Mouse (Mus musculus) liver, embryonic 11.5 days (tissue): ENCODE results near the gene Prpsap1. TPM values are rescaled to one million over a fixed set of nuclear protein-coding genes. Genes with fewer than 3 reads are reported as not detected.

Experiments used
- ATAC-seq: fragments of 200-750 bp; cut with Nextera tagmentation; replicated peaks from 2 replicates; pipeline ENCODE4 v1.8.0; 2017; ENCODE audit warnings: moderate number of reproducible peaks, mild to moderate bottlenecking, moderate TSS enrichment, moderate library complexity; ENCODE audit not compliant: low FRiP score
- DNase-seq: peaks from one replicate; pipeline ENCODE4 v3.0.0-alpha.2; 2017; ENCODE audit warnings: low spot score
- H3K27ac ChIP-seq: fragments of 300-500 bp; sonication (generic); 2 replicates; pipeline ENCODE4 v1.5.1; 2014; ENCODE audit warnings: mild to moderate bottlenecking, low read depth, low read length, control low read depth
- H3K27me3 ChIP-seq: fragments of 300-500 bp; sonication (generic); replicated peaks from 2 replicates; pipeline ENCODE4 v1.6.1; 2014; ENCODE audit warnings: low read length, mixed read lengths; ENCODE audit not compliant: control insufficient read depth, insufficient read depth
- H3K36me3 ChIP-seq: fragments of 300-500 bp; sonication (generic); 2 replicates; pipeline ENCODE4 v1.6.1; 2014; ENCODE audit warnings: mild to moderate bottlenecking, low read length, moderate library complexity, mixed read lengths; ENCODE audit not compliant: control insufficient read depth, insufficient read depth
- H3K4me1 ChIP-seq: fragments of 300-500 bp; sonication (generic); replicated peaks from 2 replicates; pipeline ENCODE4 v1.6.1; 2014; ENCODE audit warnings: low read length, mixed read lengths; ENCODE audit not compliant: control insufficient read depth, insufficient read depth
- H3K4me2 ChIP-seq: fragments of 300-500 bp; sonication (generic); 2 replicates; pipeline ENCODE4 v1.6.1; 2014; ENCODE audit warnings: mild to moderate bottlenecking, control low read depth, moderate library complexity
- H3K4me3 ChIP-seq: fragments of 300-500 bp; sonication (generic); 2 replicates; pipeline ENCODE4 v1.5.1; 2014; ENCODE audit warnings: low read depth, low read length, control low read depth
- H3K9ac ChIP-seq: fragments of 300-500 bp; sonication (generic); 2 replicates; pipeline ENCODE4 v1.6.1; 2014; ENCODE audit warnings: low read depth, low read length, control low read depth
- H3K9me3 ChIP-seq: fragments of 300-500 bp; sonication (generic); 2 replicates; pipeline ENCODE4 v1.6.1; 2016; ENCODE audit warnings: low read length, inconsistent platforms, mixed read lengths; ENCODE audit not compliant: control insufficient read depth
- WGBS: fragments of 180-500 bp; shearing (Covaris S2); extraction: QIAGEN DNeasy Blood & Tissue Kit; methylation state at CpG from one replicate; pipeline ENCODE4 v1.1.7; 2014; 5-methylcytosine and 5-hydroxymethylcytosine counted together
- polyA plus RNA-seq: library from polyadenylated mRNA; unstranded; fragments of >200 nt; fragmentation: Nextera tagmentation; extraction: Ambion mirVana; gene quantifications from 2 replicates; pipeline ENCODE4 v1.2.1, GENCODE M21; 2014

Gene Prpsap1
- polyA plus RNA-seq, 1 experiment from 2014 or later, result 133 TPM

DNA sequence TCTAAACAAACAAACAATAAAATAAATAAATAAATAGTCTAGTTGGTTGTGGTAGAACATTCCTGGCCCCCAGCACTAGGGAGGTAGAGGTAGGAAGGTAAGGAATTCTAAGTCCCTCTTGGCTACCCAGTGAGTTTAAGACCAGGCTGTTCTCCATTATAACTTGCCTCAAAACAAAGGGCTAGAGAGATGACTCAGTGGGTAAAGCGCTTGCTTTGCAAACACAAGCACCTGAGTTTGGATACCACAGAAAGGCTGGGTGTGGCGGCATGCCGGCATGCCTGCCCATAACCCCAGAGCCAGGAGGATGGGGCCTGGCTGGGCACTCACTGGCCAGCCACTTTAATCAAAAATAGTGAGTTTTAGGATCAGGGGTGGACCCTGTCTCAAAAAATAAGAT is 28.0 kb upstream of the Prpsap1 start:
- H3K9me3 ChIP-seq, result no peaks in the 10 kb centered on the region
- H3K4me2 ChIP-seq, result no peak overlapping the region
- no peak overlapping the region for H3K27ac ChIP-seq
- no peak for DNase-seq
- 0 out of 2 replicates have a peak, but pooled peaks cover 3% of the 10 kb centered on the region for H3K4me1 ChIP-seq
- ATAC-seq, result no peak
- no peaks in the 10 kb centered on the region for H3K36me3 ChIP-seq
- H3K27me3 ChIP-seq, result no peaks in the 10 kb centered on the region; the same call in none of the 2 replicates
- no peak overlapping the region for H3K9ac ChIP-seq
- 76% methylated on average over 3 of the region's 3 CpGs for WGBS
- H3K4me3 ChIP-seq, result no peak overlapping the region

DNA sequence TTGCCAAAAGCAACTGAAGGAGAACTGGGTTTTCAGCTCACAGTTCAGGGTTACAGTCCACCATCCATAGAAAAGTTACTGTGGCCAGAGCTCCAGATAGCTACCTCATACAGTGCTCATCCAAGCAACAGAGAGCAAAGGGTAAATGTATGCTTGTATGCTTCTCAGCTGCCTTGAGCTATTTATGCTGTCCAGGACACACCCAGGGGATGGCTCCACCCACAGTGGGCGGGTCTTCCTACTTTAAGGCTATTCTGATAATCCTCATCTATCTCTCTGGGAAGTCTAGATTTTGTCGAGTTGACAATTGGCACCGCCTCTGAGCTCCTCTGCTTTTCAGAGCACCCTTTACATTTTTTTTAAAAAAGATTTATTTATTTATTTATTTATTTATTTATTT is 27.1 kb upstream of the Prpsap1 start:
- H3K9me3 ChIP-seq, result no peaks in the 10 kb centered on the region
- no peak overlapping the region for H3K4me3 ChIP-seq
- 40% methylated on average over 3 of the region's 3 CpGs for WGBS
- H3K27ac ChIP-seq, result no peak overlapping the region
- peak; percentile 68; the same call in 1 of the 2 replicates for ATAC-seq
- H3K36me3 ChIP-seq, result no peaks in the 10 kb centered on the region
- H3K9ac ChIP-seq, result no peak overlapping the region
- H3K27me3 ChIP-seq, result no peaks in the 10 kb centered on the region; the same call in 1 of the 2 replicates
- 0 out of 2 replicates have a peak, but pooled peaks cover 3% of the 10 kb centered on the region for H3K4me1 ChIP-seq
- no peak for DNase-seq
- no peak overlapping the region for H3K4me2 ChIP-seq

DNA sequence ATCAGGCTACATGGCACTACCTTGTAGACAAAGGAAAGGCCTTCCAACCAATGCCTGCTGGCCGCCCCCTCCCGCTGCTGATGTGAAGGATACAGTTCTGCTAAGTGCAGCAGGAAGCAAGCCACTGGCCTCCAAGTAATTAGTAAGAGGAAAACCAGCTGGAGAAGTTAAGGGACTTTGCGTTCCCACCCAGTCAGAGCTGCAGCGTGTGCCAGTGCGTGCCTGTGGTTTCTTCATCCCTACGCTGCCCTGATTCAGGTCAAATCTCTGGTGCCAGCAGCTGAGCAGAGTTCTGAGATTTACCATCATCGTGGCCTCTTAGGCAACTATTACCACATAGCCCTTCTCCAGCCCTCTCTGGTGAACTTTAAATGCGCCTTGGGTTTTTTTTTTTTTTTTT is 24.5 kb upstream of the Prpsap1 start:
- Histone ChIP-seq H3K9me3 (no peaks in the 10 kb centered on the region), H3K27ac (no peak overlapping the region), H3K9ac (no peak overlapping the region), H3K4me1 (no peaks in the 10 kb centered on the region), H3K36me3 (no peaks in the 10 kb centered on the region), H3K4me2 (no peak overlapping the region), H3K27me3 (peaks cover 8% of the 10 kb centered on the region), H3K4me3 (no peak overlapping the region)
- WGBS, result 51% methylated on average over 8 of the region's 8 CpGs
- DNase-seq (no peak), ATAC-seq (no peak)

DNA sequence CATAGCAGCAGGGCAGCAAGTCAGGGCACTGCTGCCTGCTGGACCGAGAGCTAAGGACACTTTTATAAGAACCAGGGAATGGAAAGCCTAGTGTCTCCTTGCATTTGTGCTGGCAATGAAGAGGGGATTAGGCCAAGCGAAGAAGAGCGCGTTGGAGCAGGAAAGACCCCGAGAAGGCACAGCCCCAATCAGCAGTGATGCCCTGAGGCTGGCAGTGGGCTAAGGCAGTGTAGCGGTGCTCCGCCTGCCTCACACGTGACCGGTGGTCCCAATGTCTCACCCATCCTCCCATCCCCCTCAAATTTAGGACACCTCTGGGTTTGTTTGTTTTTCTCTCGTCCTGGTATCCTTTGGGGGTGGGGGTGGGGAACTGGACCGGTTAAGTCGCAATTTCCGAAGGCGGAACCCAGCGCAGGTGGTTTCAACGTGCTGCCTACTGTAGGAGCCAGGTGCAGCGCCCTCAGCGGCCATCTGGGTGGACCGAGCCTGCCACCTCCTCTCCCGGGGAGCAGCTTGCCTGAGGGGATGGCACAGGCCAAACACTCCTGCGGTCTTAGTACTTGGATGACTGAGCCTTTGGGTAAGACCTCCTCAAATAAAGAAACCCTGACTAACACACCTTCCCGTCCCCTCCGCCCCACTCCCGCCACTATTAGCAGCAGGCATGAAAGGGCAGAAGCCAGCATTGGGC is 21.5 kb upstream of the Prpsap1 start:
- Histone ChIP-seq H3K4me3 (no peak overlapping the region), H3K9me3 (no peaks in the 10 kb centered on the region), H3K27me3 (peaks cover 8% of the 10 kb centered on the region), H3K36me3 (no peaks in the 10 kb centered on the region), H3K9ac (no peak overlapping the region), H3K27ac (no peak overlapping the region), H3K4me2 (peak overlapping the region; percentile 7; the same call in 1 of the 2 replicates), H3K4me1 (peaks cover 6% of the 10 kb centered on the region; the same call in 1 of the 2 replicates)
- DNase-seq (no peak), ATAC-seq (no peak)
- WGBS, result 28% methylated on average over 24 of the region's 24 CpGs

DNA sequence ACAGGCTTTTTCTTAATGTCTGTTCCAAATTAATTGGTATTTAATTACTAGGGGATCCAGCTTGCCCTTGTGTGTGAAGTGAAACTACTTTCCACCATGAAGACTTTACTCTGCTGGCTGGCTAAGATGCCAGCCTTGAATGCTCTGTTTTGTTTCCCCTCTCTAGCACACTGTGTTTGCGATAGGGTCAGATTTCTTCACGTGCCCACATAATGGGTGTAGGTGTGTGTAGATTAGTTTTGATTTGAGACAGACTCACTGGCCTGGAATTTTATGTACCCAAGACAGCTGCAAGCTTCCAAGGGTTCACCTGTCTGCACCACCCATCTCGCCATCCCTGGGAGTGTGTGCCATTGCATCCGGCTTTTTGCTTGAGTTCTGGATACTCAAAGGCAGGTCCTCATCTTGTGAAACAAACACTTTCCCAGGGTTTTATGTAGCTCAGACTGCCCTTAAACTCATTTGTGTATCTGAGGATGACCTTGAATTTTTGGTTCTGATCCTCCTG is 19.6 kb upstream of the Prpsap1 start:
- Histone ChIP-seq H3K27ac (no peak overlapping the region), H3K36me3 (no peaks in the 10 kb centered on the region), H3K4me1 (peaks cover 6% of the 10 kb centered on the region; the same call in 1 of the 2 replicates), H3K4me2 (no peak overlapping the region), H3K9me3 (no peaks in the 10 kb centered on the region), H3K27me3 (peaks cover 8% of the 10 kb centered on the region), H3K4me3 (no peak overlapping the region), H3K9ac (no peak overlapping the region)
- 82% methylated on average over 4 of the region's 4 CpGs for WGBS
- DNase-seq, result no peak
- no peak for ATAC-seq

DNA sequence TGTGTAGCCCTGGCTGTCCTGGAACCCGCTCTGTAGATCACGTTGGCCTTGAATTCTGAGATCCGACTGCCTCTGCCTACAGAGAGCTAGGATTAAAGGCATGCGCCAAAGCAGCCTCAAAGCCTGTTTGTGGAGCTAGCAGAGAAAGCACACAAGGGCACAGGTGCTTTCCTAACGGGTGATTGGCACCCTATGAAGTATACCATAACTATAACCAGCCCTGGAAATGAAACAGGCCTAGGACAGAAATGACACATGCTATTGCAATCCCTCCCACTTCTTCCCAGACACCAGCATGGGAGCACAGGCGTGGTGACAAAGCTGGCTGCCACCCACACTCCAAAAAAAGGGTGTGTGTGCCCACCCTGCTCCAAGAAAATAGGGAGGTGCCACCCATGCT is 19.0 kb upstream of the Prpsap1 start:
- 83% methylated on average over 6 of the region's 6 CpGs for WGBS
- peaks cover 8% of the 10 kb centered on the region for H3K27me3 ChIP-seq

DNA sequence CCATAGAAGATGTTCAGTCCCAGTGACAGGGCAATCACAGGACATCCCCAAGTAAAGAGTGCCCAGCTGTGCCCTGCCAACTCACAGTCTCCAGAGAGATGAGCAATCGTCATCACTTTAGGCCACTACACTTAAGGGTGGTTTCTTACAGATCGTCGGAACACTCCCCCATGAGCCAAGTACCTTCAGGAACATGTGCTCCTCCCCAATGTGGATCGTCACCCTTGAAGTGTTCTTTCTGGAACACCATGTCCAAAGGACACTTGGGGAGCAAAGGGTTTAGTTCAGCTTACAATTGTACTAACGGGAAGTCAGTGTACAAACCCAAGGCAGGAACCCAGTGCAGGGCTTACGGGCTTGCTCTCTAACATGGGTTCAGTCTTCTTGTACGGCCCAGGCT is 18.2 kb upstream of the Prpsap1 start:
- ATAC-seq, result no peak

More for the DNA sequence above, 19.0 kb upstream of the Prpsap1 start:
- ATAC-seq (no peak), DNase-seq (no peak)
- no peak overlapping the region for H3K27ac ChIP-seq
- H3K4me2 ChIP-seq, result no peak overlapping the region
- no peaks in the 10 kb centered on the region for H3K36me3 ChIP-seq
- H3K4me1 ChIP-seq, result peaks cover 6% of the 10 kb centered on the region; the same call in 1 of the 2 replicates
- H3K9ac ChIP-seq, result no peak overlapping the region
- H3K4me3 ChIP-seq, result no peak overlapping the region
- H3K9me3 ChIP-seq, result no peaks in the 10 kb centered on the region

DNA sequence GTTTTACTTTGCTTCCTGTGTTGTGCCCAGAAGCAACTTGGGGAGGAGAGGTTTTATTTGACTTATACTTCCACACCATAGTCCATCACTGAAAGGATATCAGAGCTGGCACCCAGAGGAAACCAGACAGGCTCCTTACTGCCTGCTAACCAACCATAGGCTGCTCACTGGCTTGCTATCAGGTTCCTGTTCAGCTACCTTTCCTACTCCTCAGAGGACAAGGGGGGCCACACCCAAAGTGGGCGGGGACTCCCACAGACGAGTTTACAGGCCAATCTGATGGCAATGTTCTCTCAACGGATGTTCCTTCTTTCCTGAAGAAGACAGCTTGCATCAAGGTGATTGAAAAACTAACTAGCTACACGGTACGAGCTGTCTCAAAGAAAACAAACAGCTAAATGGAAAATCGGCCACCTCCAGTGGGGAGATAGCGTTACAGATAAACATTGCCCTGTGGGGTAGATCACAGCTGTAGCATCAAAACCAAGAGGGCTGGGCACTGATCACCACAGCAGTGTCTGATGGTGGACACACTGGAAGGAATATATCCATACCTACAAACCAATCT is 17.4 kb upstream of the Prpsap1 start:
- Histone ChIP-seq H3K27me3 (peaks cover 8% of the 10 kb centered on the region), H3K9me3 (no peaks in the 10 kb centered on the region), H3K9ac (no peak overlapping the region), H3K4me3 (no peak overlapping the region), H3K27ac (no peak overlapping the region), H3K4me2 (no peak overlapping the region), H3K4me1 (peaks cover 6% of the 10 kb centered on the region; the same call in 1 of the 2 replicates), H3K36me3 (no peaks in the 10 kb centered on the region)
- 52% methylated on average over 7 of the region's 7 CpGs for WGBS
- ATAC-seq (0 out of 2 replicates have a peak, but pooled peaks have one; percentile 42), DNase-seq (no peak)

More for the DNA sequence above, 18.2 kb upstream of the Prpsap1 start:
- Histone ChIP-seq H3K36me3 (no peaks in the 10 kb centered on the region), H3K27me3 (peaks cover 8% of the 10 kb centered on the region), H3K9me3 (no peaks in the 10 kb centered on the region), H3K4me2 (no peak overlapping the region), H3K9ac (no peak overlapping the region), H3K4me3 (no peak overlapping the region), H3K4me1 (peaks cover 6% of the 10 kb centered on the region; the same call in 1 of the 2 replicates), H3K27ac (no peak overlapping the region)
- no peak for DNase-seq
- 87% methylated on average over 7 of the region's 7 CpGs for WGBS
